Mouse (Mus musculus) heart, postnatal 0 days (tissue): Measurements from ENCODE around the gene Cfap97d1. TPM values are rescaled to one million over a fixed set of nuclear protein-coding genes. Genes with fewer than 3 reads are reported as not detected.

ENCODE experiments used
- ATAC-seq: fragments of 200-750 bp; cut with Nextera tagmentation; 2 replicates; pipeline ENCODE4 v1.8.0; 2017; ENCODE audit warnings: low read depth, moderate number of reproducible peaks, moderate library complexity; ENCODE audit not compliant: insufficient read depth
- DNase-seq: peaks from one replicate; pipeline ENCODE4 v3.0.0-alpha.2; 2016; ENCODE audit warnings: low spot score
- H3K27ac ChIP-seq: fragments of 300-500 bp; sonication (generic); 2 replicates; pipeline ENCODE4 v1.5.1; 2014; ENCODE audit warnings: low read depth, mild to moderate bottlenecking
- H3K27me3 ChIP-seq: fragments of 300-500 bp; sonication (generic); 2 replicates; pipeline ENCODE4 v1.6.1; 2014; ENCODE audit warnings: low read length, mixed read lengths; ENCODE audit not compliant: control insufficient read depth, insufficient read depth
- H3K36me3 ChIP-seq: fragments of 300-500 bp; sonication (generic); replicated peaks from 2 replicates; pipeline ENCODE4 v1.6.1; 2014; ENCODE audit warnings: low read length, mixed read lengths; ENCODE audit not compliant: control insufficient read depth, insufficient read depth
- H3K4me1 ChIP-seq: fragments of 300-500 bp; sonication (generic); 2 replicates; pipeline ENCODE4 v1.6.1; 2014; ENCODE audit warnings: antibody characterized with exemption; ENCODE audit not compliant: control insufficient read depth, insufficient read depth
- H3K4me2 ChIP-seq: fragments of 300-500 bp; sonication (generic); 2 replicates; pipeline ENCODE4 v1.6.1; 2014; ENCODE audit warnings: low read depth, mild to moderate bottlenecking, low read length, moderate library complexity
- H3K4me3 ChIP-seq: fragments of 300-500 bp; sonication (generic); 2 replicates; pipeline ENCODE4 v1.5.1; 2014; ENCODE audit warnings: low read depth, low read length
- H3K9ac ChIP-seq: fragments of 300-500 bp; sonication (generic); replicated peaks from 2 replicates; pipeline ENCODE4 v1.6.1; 2014; ENCODE audit warnings: low read depth, low read length, mixed read lengths
- H3K9me3 ChIP-seq: fragments of 300-500 bp; sonication (generic); replicated peaks from 2 replicates; pipeline ENCODE4 v1.6.1; 2016; ENCODE audit warnings: low read length; ENCODE audit not compliant: control insufficient read depth
- CTCF ChIP-seq: IDR thresholded peaks from 2 replicates; pipeline ENCODE4 v1.5.1; 2016; ENCODE audit warnings: antibody characterized with exemption, control low read depth, low read depth
- EP300 ChIP-seq: IDR thresholded peaks from 2 replicates; pipeline ENCODE4 v1.6.1; 2016; ENCODE audit warnings: antibody characterized with exemption, low read depth
- WGBS: fragments of 180-500 bp; shearing (Covaris S2); extraction: QIAGEN DNeasy Blood & Tissue Kit; methylation state at CpG from one replicate; pipeline ENCODE4 v1.1.7; 2014; 5-methylcytosine and 5-hydroxymethylcytosine counted together
- polyA plus RNA-seq: library from polyadenylated mRNA; unstranded; fragments of >200 nt; fragmentation: Nextera tagmentation; extraction: Ambion mirVana; gene quantifications from 2 replicates; pipeline ENCODE4 v1.2.1, GENCODE M21; 2015
- total RNA-seq: library from RNA; depleted of rRNA; stranded (reverse); fragments of >200 nt; gene quantifications from 2 replicates; pipeline ENCODE4 v1.2.3, GENCODE M21; 2014; ENCODE audit warnings: low replicate concordance

Gene Cfap97d1
- total and polyA plus RNA-seq, 2 experiments from 2014 or later: not detected

DNA sequence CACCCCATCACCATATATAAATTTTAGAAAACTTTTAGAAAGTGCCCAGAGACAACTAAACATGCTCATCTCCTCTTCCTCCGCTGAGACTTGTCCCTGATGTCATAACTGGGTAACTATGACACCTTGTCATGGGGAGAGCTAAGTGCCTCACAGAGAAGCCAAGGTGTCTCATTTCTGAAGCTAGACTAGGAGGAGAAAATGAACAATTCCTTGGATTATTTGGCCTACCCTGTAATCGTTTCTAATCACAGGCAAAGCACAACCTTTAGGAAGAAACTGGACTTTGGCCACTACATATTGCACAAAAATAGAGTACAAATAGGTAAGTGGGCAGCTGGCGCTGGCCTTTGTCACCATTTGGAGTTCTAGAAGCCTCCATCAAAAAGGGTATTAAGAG, 2.8 kb downstream of the Cfap97d1 start, which contains the start of gene Dusp3:
Gene Dusp3 (minus strand): TSS at position 101 of the 400 bp plus-strand sequence.
- Histone ChIP-seq H3K9ac (no peak within 1 kb of the TSS), H3K36me3 (no peaks in the 10 kb centered on the region), H3K4me3 (no peak within 1 kb of the TSS), H3K4me1 (peaks cover 12% of the 10 kb centered on the region; the same call in 1 of the 2 replicates), H3K27ac (0 out of 2 replicates have a peak within 1 kb of the TSS, but pooled peaks have one; percentile 13), H3K9me3 (no peaks in the 10 kb centered on the region), H3K4me2 (peak within 1 kb of the TSS; percentile 7; the same call in 1 of the 2 replicates), H3K27me3 (no peaks in the 10 kb centered on the region)
- 74% methylated on average over 3 of the region's 3 CpGs for WGBS
- DNase-seq (no peak), ATAC-seq (no peak)
- TF ChIP-seq EP300: no peak
- no peak for TF ChIP-seq CTCF

DNA sequence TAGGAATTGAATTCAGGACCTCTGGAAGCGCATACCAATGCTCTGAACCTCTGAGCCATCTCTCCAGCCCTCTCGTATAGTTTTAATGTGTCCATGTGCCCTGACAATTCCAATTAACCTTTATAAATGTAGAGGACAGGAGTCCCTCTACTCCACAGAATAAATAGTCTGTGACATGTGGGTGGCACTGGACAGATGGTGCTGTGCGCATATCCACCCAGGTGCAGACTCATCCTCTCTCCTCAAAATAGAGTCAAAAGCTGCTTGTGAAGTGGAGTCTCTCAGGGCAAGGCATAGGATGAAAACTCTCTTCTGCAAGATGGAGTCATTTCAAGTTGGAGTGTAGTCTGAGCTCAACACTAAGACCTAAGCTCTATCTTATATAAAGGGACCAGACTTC, 6.2 kb downstream of the Cfap97d1 start:
- 82% methylated on average over 3 of the region's 3 CpGs for WGBS
- ATAC-seq: no peak

DNA sequence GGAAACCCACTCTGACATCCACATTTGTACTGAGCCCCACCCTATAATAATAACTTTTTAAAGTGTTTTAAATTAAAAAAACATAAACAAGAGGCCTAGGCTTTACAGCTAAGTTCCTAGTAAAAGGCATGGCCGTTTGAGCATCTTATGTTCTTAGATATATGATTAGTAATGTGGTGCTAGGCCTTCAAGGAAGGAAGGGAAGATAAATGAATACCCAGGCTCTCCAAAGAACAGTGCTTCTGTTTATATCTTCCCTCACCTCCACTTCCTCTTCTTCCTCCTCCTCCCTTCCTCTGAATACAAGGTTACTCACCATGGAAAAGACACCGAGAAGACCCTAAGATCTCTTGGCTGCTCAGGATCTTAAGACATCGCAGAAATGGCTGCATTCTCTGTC, 7.7 kb downstream of the Cfap97d1 start:
- DNase-seq (no peak), ATAC-seq (no peak)
- no peaks in the 10 kb centered on the region for H3K4me1 ChIP-seq
- H3K9ac ChIP-seq: no peak overlapping the region
- no peaks in the 10 kb centered on the region for H3K36me3 ChIP-seq
- H3K4me2 ChIP-seq: no peak overlapping the region
- no peak overlapping the region for H3K4me3 ChIP-seq
- H3K27me3 ChIP-seq: no peaks in the 10 kb centered on the region
- H3K9me3 ChIP-seq: no peaks in the 10 kb centered on the region
- 71% methylated on average over 3 of the region's 3 CpGs for WGBS
- TF ChIP-seq EP300: no peak
- no peak for TF ChIP-seq CTCF
- H3K27ac ChIP-seq: no peak overlapping the region

More for the DNA sequence above, 6.2 kb downstream of the Cfap97d1 start:
- H3K9me3 ChIP-seq: no peaks in the 10 kb centered on the region
- DNase-seq: no peak
- H3K9ac ChIP-seq: no peak overlapping the region
- no peak overlapping the region for H3K27ac ChIP-seq
- H3K4me1 ChIP-seq: no peaks in the 10 kb centered on the region
- H3K36me3 ChIP-seq: no peaks in the 10 kb centered on the region
- no peaks in the 10 kb centered on the region for H3K27me3 ChIP-seq
- TF ChIP-seq EP300 (no peak), CTCF (no peak)
- H3K4me3 ChIP-seq: no peak overlapping the region
- H3K4me2 ChIP-seq: no peak overlapping the region

DNA sequence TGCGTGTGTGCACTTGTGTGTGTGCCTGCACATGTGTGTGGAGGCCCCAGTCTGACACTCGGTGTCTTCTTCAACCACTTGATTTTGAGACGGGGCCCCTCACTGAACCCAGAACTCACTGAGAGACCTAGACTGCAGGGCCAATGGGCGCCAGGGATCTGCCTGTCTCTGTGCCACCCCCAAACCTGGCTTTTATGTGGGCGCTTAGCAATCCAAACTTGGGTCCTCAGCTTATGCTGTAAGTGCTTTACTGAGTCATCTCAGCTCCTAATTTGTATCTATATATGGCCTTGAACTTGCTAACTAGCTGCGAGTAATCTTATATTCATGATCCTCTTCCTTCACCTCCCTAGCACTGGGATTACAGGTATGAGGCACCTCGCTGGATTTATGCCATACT, 8.3 kb downstream of the Cfap97d1 start:
- H3K27me3 ChIP-seq: no peaks in the 10 kb centered on the region
- DNase-seq: no peak
- 92% methylated on average over 7 of the region's 7 CpGs for WGBS
- H3K4me3 ChIP-seq: no peak overlapping the region
- H3K9ac ChIP-seq: no peak overlapping the region
- H3K4me1 ChIP-seq: no peaks in the 10 kb centered on the region
- no peaks in the 10 kb centered on the region for H3K9me3 ChIP-seq
- TF ChIP-seq CTCF (no peak), EP300 (no peak)
- no peak for ATAC-seq
- H3K36me3 ChIP-seq: no peaks in the 10 kb centered on the region
- H3K4me2 ChIP-seq: no peak overlapping the region
- no peak overlapping the region for H3K27ac ChIP-seq

DNA sequence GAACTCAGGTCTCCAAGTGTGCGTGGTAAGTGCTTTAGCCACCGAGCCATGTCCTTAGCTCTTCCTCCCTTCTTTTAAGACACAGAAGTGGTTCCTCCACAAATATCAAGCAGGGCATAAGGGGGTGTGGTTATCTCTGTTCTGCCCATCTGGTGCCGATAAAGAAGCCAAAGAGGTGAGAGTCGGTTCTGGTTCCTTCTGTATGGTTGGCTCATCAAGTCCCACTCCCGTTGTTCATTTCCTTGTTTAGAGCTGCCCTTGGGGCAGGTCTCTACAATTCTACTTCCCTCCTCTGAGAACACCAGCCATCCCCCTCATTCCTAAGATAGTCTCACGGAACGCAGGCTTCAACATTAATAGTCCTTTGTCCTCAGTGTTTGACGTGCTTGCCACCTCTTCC, 10.0 kb downstream of the Cfap97d1 start:
- Histone ChIP-seq H3K36me3 (no peaks in the 10 kb centered on the region), H3K4me2 (no peak overlapping the region; the same call in 1 of the 2 replicates), H3K27me3 (no peaks in the 10 kb centered on the region), H3K9ac (no peak overlapping the region), H3K9me3 (no peaks in the 10 kb centered on the region), H3K27ac (peak overlapping the region; percentile 63), H3K4me1 (no peaks in the 10 kb centered on the region), H3K4me3 (no peak overlapping the region)
- DNase-seq (peak; percentile 65), ATAC-seq (peak; percentile 63)
- 28% methylated on average over 8 of the region's 8 CpGs for WGBS
- TF ChIP-seq EP300 (0 out of 2 replicates have a peak, but pooled peaks have one; percentile 63), CTCF (no peak)

- Histone ChIP-seq H3K4me1 (no peaks in the 10 kb centered on the region), H3K4me2 (no peak overlapping the region), H3K27ac (no peak overlapping the region), H3K36me3 (no peaks in the 10 kb centered on the region), H3K27me3 (no peaks in the 10 kb centered on the region), H3K9me3 (no peaks in the 10 kb centered on the region), H3K4me3 (no peak overlapping the region), H3K9ac (no peak overlapping the region)
- DNase-seq: no peak
- ATAC-seq: no peak
- WGBS: 86% methylated on average over 7 of the region's 7 CpGs
- TF ChIP-seq CTCF (no peak), EP300 (no peak)
These were observed 11.9 kb downstream of the Cfap97d1 start for GRCm38 (mm10) chr11:101995938-101996337.
